18 mouse cellular contexts compared by ENCODE assay signal in genomic region chr4:8953181-8953580, GRCm38 (mm10).
DNase-seq lines count a peak whose midpoint lies in the region; ATAC-seq and TF ChIP-seq lines count a peak whose summit lies in the region.
"Had no signal": no experiment of that assay in that cellular context is flagged by ENCODE, and none has a peak within 500 bp of the region (broad histone marks: within the 10 kb centered on the region; RNA-seq: fewer than 3 reads in every experiment).

No protein-coding gene starts in this region.

- ATAC-seq in embryonic facial prominence, embryonic 15.5 days (ENCODE audit: insufficient number of reproducible peaks, low FRiP score, low TSS enrichment, low read depth): 0 out of 2 replicates have a peak, but pooled peaks have one; percentile 20
- no peak for ATAC-seq in heart, embryonic 14.5 days (ENCODE audit: insufficient number of reproducible peaks, insufficient read depth, low FRiP score, low read depth)
- ATAC-seq in kidney, postnatal 0 days (replicated peaks; ENCODE audit: low FRiP score, low read depth): no peak
- ATAC-seq in kidney, embryonic 15.5 days (replicated peaks; ENCODE audit: low FRiP score): no peak
- ATAC-seq: inflammation-experienced regulatory T-cells, adult 6 months; liver, embryonic 12.5 days; midbrain, embryonic 16.5 days had no signal

- no peak overlapping the region for H3K4me3 ChIP-seq in embryonic facial prominence, embryonic 15.5 days (replicated peaks)
- H3K4me3 ChIP-seq in embryonic facial prominence, embryonic 10.5 days: no peak overlapping the region
- no peak overlapping the region for H3K4me3 ChIP-seq in heart, embryonic 14.5 days (ENCODE audit: control insufficient read depth in 1 of 2, insufficient read depth in 1 of 2, low read depth in 1 of 2, low read length in 2 of 2)
- H3K4me3 ChIP-seq in kidney, postnatal 0 days (replicated peaks; ENCODE audit: low read depth, low read length): no peak overlapping the region
- H3K4me3 ChIP-seq in kidney, embryonic 15.5 days (replicated peaks): no peak overlapping the region
- H3K4me3 ChIP-seq: hindbrain, embryonic 12.5 days; liver, embryonic 12.5 days; megakaryocyte, embryonic 14.5 days; neural tube, embryonic 15.5 days had no signal

- H3K4me2 ChIP-seq in embryonic facial prominence, embryonic 15.5 days (replicated peaks): no peak overlapping the region
- no peak overlapping the region for H3K4me2 ChIP-seq in heart, embryonic 14.5 days (ENCODE audit: low read length)
- H3K4me2 ChIP-seq in kidney, postnatal 0 days (ENCODE audit: low read length): no peak overlapping the region
- H3K4me2 ChIP-seq in kidney, embryonic 15.5 days: no peak overlapping the region
- H3K4me2 ChIP-seq: hindbrain, embryonic 12.5 days; liver, embryonic 12.5 days; neural tube, embryonic 15.5 days had no signal

- TF ChIP-seq CTCF in kidney, postnatal 0 days (IDR thresholded peaks at IDR 0.05; ENCODE audit: low read depth): no peak
- no peak for TF ChIP-seq CTCF in brain, embryonic 14.5 days (IDR thresholded peaks at IDR 0.05; ENCODE audit: borderline replicate concordance, extremely low read depth, insufficient read depth, insufficient read length)

- no peaks in the 10 kb centered on the region for H3K27me3 ChIP-seq in embryonic facial prominence, embryonic 15.5 days
- H3K27me3 ChIP-seq in embryonic facial prominence, embryonic 10.5 days (replicated peaks; ENCODE audit: low read depth, poor library complexity, severe bottlenecking): no peaks in the 10 kb centered on the region
- H3K27me3 ChIP-seq in heart, embryonic 14.5 days (ENCODE audit: control insufficient read depth, insufficient read depth, low read length): no peaks in the 10 kb centered on the region
- H3K27me3 ChIP-seq in kidney, postnatal 0 days (ENCODE audit: insufficient read depth, low read length): no peaks in the 10 kb centered on the region
- H3K27me3 ChIP-seq in kidney, embryonic 15.5 days: no peaks in the 10 kb centered on the region
- H3K27me3 ChIP-seq: CH12.LX; hindbrain, embryonic 12.5 days; liver, embryonic 12.5 days; neural tube, embryonic 15.5 days had no signal

- H3K9me3 ChIP-seq in embryonic facial prominence, embryonic 15.5 days (replicated peaks): no peaks in the 10 kb centered on the region
- peaks cover 3% of the 10 kb centered on the region; the same call in 1 of the 2 replicates for H3K9me3 ChIP-seq in embryonic facial prominence, embryonic 10.5 days
- H3K9me3 ChIP-seq in heart, embryonic 14.5 days (ENCODE audit: control insufficient read depth, low read length): no peaks in the 10 kb centered on the region
- no peaks in the 10 kb centered on the region for H3K9me3 ChIP-seq in kidney, postnatal 0 days (replicated peaks; ENCODE audit: low read length)
- H3K9me3 ChIP-seq in kidney, embryonic 15.5 days (replicated peaks): no peaks in the 10 kb centered on the region
- H3K9me3 ChIP-seq: hindbrain, embryonic 12.5 days; liver, embryonic 12.5 days; megakaryocyte, embryonic 14.5 days; neural tube, embryonic 15.5 days had no signal

- 89% methylated on average over 7 of the region's 7 CpGs for WGBS in embryonic facial prominence, embryonic 15.5 days
- WGBS in embryonic facial prominence, embryonic 10.5 days: 88% methylated on average over 7 of the region's 7 CpGs
- 82% methylated on average over 7 of the region's 7 CpGs for WGBS in heart, embryonic 14.5 days
- WGBS in kidney, postnatal 0 days: 77% methylated on average over 7 of the region's 7 CpGs
- WGBS in kidney, embryonic 15.5 days: 72% methylated on average over 7 of the region's 7 CpGs

- H3K4me1 ChIP-seq in embryonic facial prominence, embryonic 15.5 days: peaks cover 23% of the 10 kb centered on the region
- H3K4me1 ChIP-seq in embryonic facial prominence, embryonic 10.5 days: peaks cover 45% of the 10 kb centered on the region
- peaks cover 22 to 26% of the 10 kb centered on the region in 2 experiments for H3K4me1 ChIP-seq in heart, embryonic 14.5 days (ENCODE audit: control insufficient read depth in 2 of 2, insufficient read depth in 2 of 2, low read length in 2 of 2)
- peaks cover 8% of the 10 kb centered on the region; the same call in 1 of the 2 replicates for H3K4me1 ChIP-seq in kidney, postnatal 0 days (replicated peaks; ENCODE audit: insufficient read depth, low read length)
- peaks cover 7% of the 10 kb centered on the region for H3K4me1 ChIP-seq in kidney, embryonic 15.5 days

- no peaks in the 10 kb centered on the region for H3K36me3 ChIP-seq in embryonic facial prominence, embryonic 15.5 days
- no peaks in the 10 kb centered on the region for H3K36me3 ChIP-seq in embryonic facial prominence, embryonic 10.5 days (replicated peaks)
- no peaks in the 10 kb centered on the region for H3K36me3 ChIP-seq in heart, embryonic 14.5 days (ENCODE audit: control insufficient read depth, insufficient read depth, low read length)
- H3K36me3 ChIP-seq in kidney, postnatal 0 days (ENCODE audit: insufficient read depth, low read length): no peaks in the 10 kb centered on the region
- H3K36me3 ChIP-seq in kidney, embryonic 15.5 days: no peaks in the 10 kb centered on the region
- H3K36me3 ChIP-seq: hindbrain, embryonic 12.5 days; liver, embryonic 12.5 days; neural tube, embryonic 15.5 days had no signal

- DNase-seq in embryonic facial prominence, embryonic 10.5 days (ENCODE audit: low spot score): no peak
- DNase-seq in heart, postnatal 4 days: no peak
- DNase-seq in kidney, postnatal 0 days (ENCODE audit: low spot score): peak; percentile 12
- DNase-seq in brain, embryonic 14.5 days (ENCODE audit: low read depth): peak; percentile 31
- DNase-seq: gastrocnemius, postnatal 10 days; lung, adult 2 months; spleen, adult 18-20 months; thymus, postnatal 36 days had no signal

- H3K27ac ChIP-seq in embryonic facial prominence, embryonic 15.5 days (replicated peaks): no peak overlapping the region
- H3K27ac ChIP-seq in embryonic facial prominence, embryonic 10.5 days (replicated peaks): no peak overlapping the region
- peak overlapping the region in 1 of 2 experiments; percentile 91; a peak in 3 of 4 replicates for H3K27ac ChIP-seq in heart, embryonic 14.5 days (replicated peaks in 1 of 2; ENCODE audit: control insufficient read depth in 1 of 2, insufficient read depth in 1 of 2, low read depth in 2 of 2, low read length in 2 of 2)
- no peak overlapping the region for H3K27ac ChIP-seq in kidney, postnatal 0 days
- no peak overlapping the region for H3K27ac ChIP-seq in kidney, embryonic 15.5 days
- H3K27ac ChIP-seq: liver, embryonic 12.5 days; neural tube, embryonic 15.5 days had no signal

- no peak for TF ChIP-seq POLR2A in brain, embryonic 14.5 days (IDR thresholded peaks at IDR 0.05; ENCODE audit: borderline replicate concordance, extremely low read depth, insufficient read depth, insufficient read length, poor library complexity, severe bottlenecking)

- H3K9ac ChIP-seq in embryonic facial prominence, embryonic 15.5 days: no peak overlapping the region
- peak overlapping the region; percentile 18; the same call in 1 of the 2 replicates for H3K9ac ChIP-seq in heart, embryonic 14.5 days (ENCODE audit: low read length)
- H3K9ac ChIP-seq in kidney, postnatal 0 days (ENCODE audit: low read depth, low read length): no peak overlapping the region
- no peak overlapping the region for H3K9ac ChIP-seq in kidney, embryonic 15.5 days
- H3K9ac ChIP-seq: hindbrain, embryonic 12.5 days; liver, embryonic 12.5 days; neural tube, embryonic 15.5 days had no signal

Comparison
In these comparisons a context has a peak if more than half of its experiments do, and no peak if none do; other contexts are left out.
1. DNase-seq: peak in kidney, postnatal 0 days (single experiment) and brain, embryonic 14.5 days (single experiment); none in embryonic facial prominence, embryonic 10.5 days (single experiment) and heart, postnatal 4 days (single experiment).